Mouse (Mus musculus) hindbrain, embryonic 12.5 days (tissue): ENCODE measurements around the gene Cdc7. TPM values are rescaled to one million over a fixed set of nuclear protein-coding genes. Genes with fewer than 3 reads are reported as not detected.
A peak's percentile ranks its signal among the peaks of the same experiment; 100 is the strongest.

Source experiments
- ATAC-seq: fragments of 200-750 bp; cut with Nextera tagmentation; 2 replicates; pipeline ENCODE4 v1.8.0; 2017; ENCODE audit warnings: moderate TSS enrichment; ENCODE audit not compliant: low FRiP score
- H3K27ac ChIP-seq: fragments of 300-500 bp; sonication (generic); 2 replicates; pipeline ENCODE4 v1.5.1; 2016; ENCODE audit warnings: mild to moderate bottlenecking
- H3K27me3 ChIP-seq: fragments of 300-500 bp; sonication (generic); 2 replicates; pipeline ENCODE4 v1.6.1; 2016; ENCODE audit warnings: mild to moderate bottlenecking
- H3K36me3 ChIP-seq: fragments of 300-500 bp; sonication (generic); 2 replicates; pipeline ENCODE4 v1.6.1; 2016; ENCODE audit warnings: mild to moderate bottlenecking
- H3K4me1 ChIP-seq: fragments of 300-500 bp; sonication (generic); 2 replicates; pipeline ENCODE4 v1.6.1; 2016
- H3K4me2 ChIP-seq: fragments of 300-500 bp; sonication (generic); replicated peaks from 2 replicates; pipeline ENCODE4 v1.6.1; 2016; ENCODE audit warnings: mild to moderate bottlenecking
- H3K4me3 ChIP-seq: fragments of 300-500 bp; sonication (generic); 2 replicates; pipeline ENCODE4 v1.5.1; 2016; ENCODE audit warnings: mild to moderate bottlenecking
- H3K9ac ChIP-seq: fragments of 300-500 bp; sonication (generic); 2 replicates; pipeline ENCODE4 v1.6.1; 2016; ENCODE audit warnings: mild to moderate bottlenecking, moderate library complexity
- H3K9me3 ChIP-seq: fragments of 300-500 bp; sonication (generic); replicated peaks from 2 replicates; pipeline ENCODE4 v1.6.1; 2016; ENCODE audit warnings: mild to moderate bottlenecking
- WGBS: fragments of 180-500 bp; shearing (Covaris S2); methylation state at CpG from one replicate; pipeline ENCODE4 v1.1.7; 2016; 5-methylcytosine and 5-hydroxymethylcytosine counted together
- polyA plus RNA-seq: library from polyadenylated mRNA; unstranded; fragments of >200 nt; fragmentation: Nextera tagmentation; extraction: Ambion mirVana; gene quantifications from 2 replicates; pipeline ENCODE4 v1.2.1, GENCODE M21; 2016

Cdc7 gene
- polyA plus RNA-seq: 43.3 and 44.7 TPM in 2 replicates

- H3K4me1 ChIP-seq: peaks cover 3% of the 10 kb centered on the region; the same call in 1 of the 2 replicates
- peak within 1 kb of the TSS; percentile 81 for H3K4me2 ChIP-seq
- peak within 1 kb of the TSS; percentile 84 for H3K4me3 ChIP-seq
- no peaks in the 10 kb centered on the region for H3K27me3 ChIP-seq
- peak within 1 kb of the TSS; percentile 85 for H3K9ac ChIP-seq
- H3K36me3 ChIP-seq: no peaks in the 10 kb centered on the region
- H3K9me3 ChIP-seq: 0 out of 2 replicates have a peak, but pooled peaks cover 5% of the 10 kb centered on the region
- 7% methylated on average over 54 of the region's 54 CpGs for WGBS
- ATAC-seq: peak; percentile 93
- H3K27ac ChIP-seq: peak within 1 kb of the TSS; percentile 82
These were observed at the start of gene Cdc7 for GRCm38 (mm10) chr5:106963584-106964512. TSS of gene Cdc7 (plus strand) at chr5:106964322.

GRCm38 (mm10) chr5:106919315-106919714 lies 44.8 kb upstream of the Cdc7 start:
- ATAC-seq: no peak
- Histone ChIP-seq H3K9me3 (no peaks in the 10 kb centered on the region), H3K4me2 (no peak overlapping the region), H3K27me3 (no peaks in the 10 kb centered on the region), H3K27ac (no peak overlapping the region), H3K9ac (no peak overlapping the region), H3K36me3 (no peaks in the 10 kb centered on the region), H3K4me3 (no peak overlapping the region), H3K4me1 (no peaks in the 10 kb centered on the region)

GRCm38 (mm10) chr5:106925488-106926368 lies 38.4 kb upstream of the Cdc7 start, which contains the start of gene Hfm1:
TSS of gene Hfm1 (minus strand) at chr5:106926321.
- H3K9ac ChIP-seq: peak within 1 kb of the TSS; percentile 85
- H3K27me3 ChIP-seq: no peaks in the 10 kb centered on the region
- H3K4me1 ChIP-seq: 0 out of 2 replicates have a peak, but pooled peaks cover 4% of the 10 kb centered on the region
- peak within 1 kb of the TSS; percentile 88 for H3K27ac ChIP-seq
- peak within 1 kb of the TSS; percentile 59 for H3K4me2 ChIP-seq
- H3K4me3 ChIP-seq: peak within 1 kb of the TSS; percentile 69
- H3K9me3 ChIP-seq: no peaks in the 10 kb centered on the region
- 1% methylated on average over 59 of the region's 76 CpGs for WGBS
- no peaks in the 10 kb centered on the region for H3K36me3 ChIP-seq
- peak; percentile 98 for ATAC-seq

- Histone ChIP-seq H3K27me3 (no peaks in the 10 kb centered on the region), H3K4me2 (peak overlapping the region; percentile 59), H3K9me3 (no peaks in the 10 kb centered on the region), H3K4me1 (0 out of 2 replicates have a peak, but pooled peaks cover 4% of the 10 kb centered on the region), H3K9ac (peak overlapping the region; percentile 85), H3K4me3 (peak overlapping the region; percentile 69), H3K27ac (peak overlapping the region; percentile 88), H3K36me3 (no peaks in the 10 kb centered on the region)
- ATAC-seq: no peak
- WGBS: 32% methylated on average over 4 of the region's 4 CpGs
These were observed 37.8 kb upstream of the Cdc7 start for GRCm38 (mm10) chr5:106926369-106926686.

GRCm38 (mm10) chr5:106927996-106928395 lies 36.1 kb upstream of the Cdc7 start:
- WGBS: 82% methylated on average over 4 of the region's 4 CpGs
- H3K4me2 ChIP-seq: no peak overlapping the region
- H3K9ac ChIP-seq: no peak overlapping the region
- H3K9me3 ChIP-seq: no peaks in the 10 kb centered on the region
- no peak overlapping the region for H3K27ac ChIP-seq
- H3K27me3 ChIP-seq: no peaks in the 10 kb centered on the region
- no peak overlapping the region for H3K4me3 ChIP-seq
- no peaks in the 10 kb centered on the region for H3K36me3 ChIP-seq
- no peak for ATAC-seq
- H3K4me1 ChIP-seq: 0 out of 2 replicates have a peak, but pooled peaks cover 4% of the 10 kb centered on the region

GRCm38 (mm10) chr5:106946342-106946741 lies 17.8 kb upstream of the Cdc7 start:
- Histone ChIP-seq H3K4me2 (no peak overlapping the region), H3K36me3 (no peaks in the 10 kb centered on the region), H3K4me1 (no peaks in the 10 kb centered on the region), H3K9ac (no peak overlapping the region), H3K27ac (no peak overlapping the region), H3K9me3 (no peaks in the 10 kb centered on the region), H3K27me3 (no peaks in the 10 kb centered on the region), H3K4me3 (no peak overlapping the region)
- ATAC-seq: no peak
- WGBS: 81% methylated on average over 4 of the region's 4 CpGs

GRCm38 (mm10) chr5:106948683-106949082 lies 15.4 kb upstream of the Cdc7 start:
- no peak for ATAC-seq
- H3K4me3 ChIP-seq: no peak overlapping the region
- H3K4me1 ChIP-seq: no peaks in the 10 kb centered on the region

GRCm38 (mm10) chr5:106956467-106956866 lies 7.7 kb upstream of the Cdc7 start:
- WGBS: 68% methylated on average over 3 of the region's 3 CpGs
- H3K27ac ChIP-seq: no peak overlapping the region
- no peaks in the 10 kb centered on the region for H3K4me1 ChIP-seq
- no peaks in the 10 kb centered on the region for H3K36me3 ChIP-seq
- ATAC-seq: no peak
- no peak overlapping the region for H3K4me2 ChIP-seq
- 0 out of 2 replicates have a peak, but pooled peaks cover 11% of the 10 kb centered on the region for H3K9me3 ChIP-seq
- H3K27me3 ChIP-seq: no peaks in the 10 kb centered on the region
- no peak overlapping the region for H3K9ac ChIP-seq
- H3K4me3 ChIP-seq: no peak overlapping the region

More at GRCm38 (mm10) chr5:106948683-106949082, 15.4 kb upstream of the Cdc7 start:
- WGBS: 90% methylated on average over 6 of the region's 6 CpGs
- Histone ChIP-seq H3K27me3 (no peaks in the 10 kb centered on the region), H3K27ac (no peak overlapping the region), H3K9me3 (no peaks in the 10 kb centered on the region), H3K36me3 (no peaks in the 10 kb centered on the region), H3K4me2 (no peak overlapping the region), H3K9ac (no peak overlapping the region)

GRCm38 (mm10) chr5:106959031-106959430 lies 5.1 kb upstream of the Cdc7 start:
- Histone ChIP-seq H3K9ac (no peak overlapping the region), H3K4me1 (peaks cover 3% of the 10 kb centered on the region; the same call in 1 of the 2 replicates), H3K36me3 (no peaks in the 10 kb centered on the region), H3K4me2 (no peak overlapping the region), H3K27me3 (no peaks in the 10 kb centered on the region), H3K27ac (no peak overlapping the region), H3K4me3 (no peak overlapping the region), H3K9me3 (0 out of 2 replicates have a peak, but pooled peaks cover 9% of the 10 kb centered on the region)
- ATAC-seq: no peak
- WGBS: 82% methylated on average over 3 of the region's 3 CpGs

- Histone ChIP-seq H3K9me3 (0 out of 2 replicates have a peak, but pooled peaks cover 5% of the 10 kb centered on the region), H3K27me3 (no peaks in the 10 kb centered on the region), H3K36me3 (no peaks in the 10 kb centered on the region), H3K4me1 (peaks cover 3% of the 10 kb centered on the region; the same call in 1 of the 2 replicates), H3K4me2 (no peak overlapping the region), H3K4me3 (no peak overlapping the region), H3K27ac (no peak overlapping the region), H3K9ac (no peak overlapping the region)
- no peak for ATAC-seq
- 68% methylated on average over 2 of the region's 2 CpGs for WGBS
These were observed 3.7 kb upstream of the Cdc7 start for GRCm38 (mm10) chr5:106960451-106960850.

GRCm38 (mm10) chr5:106964513-106965014 lies 442 bp downstream of the Cdc7 start:
- peak; percentile 94 for ATAC-seq
- H3K9ac ChIP-seq: peak overlapping the region; percentile 85
- H3K27ac ChIP-seq: peak overlapping the region; percentile 82
- peaks cover 4% of the 10 kb centered on the region; the same call in 1 of the 2 replicates for H3K36me3 ChIP-seq
- H3K9me3 ChIP-seq: 0 out of 2 replicates have a peak, but pooled peaks cover 4% of the 10 kb centered on the region
- peak overlapping the region; percentile 81 for H3K4me2 ChIP-seq
- H3K4me3 ChIP-seq: peak overlapping the region; percentile 84
- under 1% methylated on average over 41 of the region's 41 CpGs for WGBS
- H3K4me1 ChIP-seq: peaks cover 3% of the 10 kb centered on the region; the same call in 1 of the 2 replicates
- no peaks in the 10 kb centered on the region for H3K27me3 ChIP-seq
